Mouse (Mus musculus) lung, embryonic 14.5 days (tissue): ENCODE results near the gene Pbx2. TPM values are rescaled to one million over a fixed set of nuclear protein-coding genes. Genes with fewer than 3 reads are reported as not detected.
A peak's percentile ranks its signal among the peaks of the same experiment; 100 is the strongest.
"Not testable (repeated sequence)": the region's sequence is repeated elsewhere in the genome, so short reads cannot be mapped to it uniquely, and the experiment has no call there.

Experiments
- ATAC-seq: fragments of 200-750 bp; cut with Nextera tagmentation; 2 replicates; pipeline ENCODE4 v1.8.0; 2017; ENCODE audit warnings: mild to moderate bottlenecking, moderate TSS enrichment, moderate library complexity; ENCODE audit not compliant: insufficient read depth
- DNase-seq: peaks from one replicate; pipeline ENCODE4 v3.0.0-alpha.2; 2015
- H3K27ac ChIP-seq: fragments of 300-500 bp; sonication (generic); 2 replicates; pipeline ENCODE4 v1.5.1; 2014; ENCODE audit warnings: low read depth, mild to moderate bottlenecking, moderate library complexity
- H3K27me3 ChIP-seq: fragments of 300-500 bp; sonication (generic); 2 replicates; pipeline ENCODE4 v1.6.1; 2014; ENCODE audit warnings: low read length, control low read depth; ENCODE audit not compliant: insufficient read depth
- H3K36me3 ChIP-seq: fragments of 300-500 bp; sonication (generic); 2 replicates; pipeline ENCODE4 v1.6.1; 2014; ENCODE audit warnings: control low read depth; ENCODE audit not compliant: insufficient read depth
- H3K4me1 ChIP-seq: fragments of 300-500 bp; sonication (generic); 2 replicates; pipeline ENCODE4 v1.6.1; 2014; ENCODE audit warnings: antibody characterized with exemption, control low read depth; ENCODE audit not compliant: insufficient read depth
- H3K4me2 ChIP-seq: fragments of 300-500 bp; sonication (generic); 2 replicates; pipeline ENCODE4 v1.6.1; 2014; ENCODE audit warnings: mild to moderate bottlenecking
- H3K4me3 ChIP-seq: fragments of 300-500 bp; sonication (generic); 2 replicates; pipeline ENCODE4 v1.5.1; 2014; ENCODE audit warnings: low read depth, low read length
- H3K9ac ChIP-seq: fragments of 300-500 bp; sonication (generic); 2 replicates; pipeline ENCODE4 v1.6.1; 2014
- H3K9me3 ChIP-seq: fragments of 300-500 bp; sonication (generic); 2 replicates; pipeline ENCODE4 v1.6.1; 2016; ENCODE audit warnings: low read depth, low read length, control low read depth
- CTCF ChIP-seq: IDR thresholded peaks from 2 replicates; pipeline ENCODE4 v1.5.1; 2016; ENCODE audit warnings: antibody characterized with exemption, low read depth
- whole genome bisulfite sequencing: fragments of 180-500 bp; shearing (Covaris S2); extraction: QIAGEN DNeasy Blood & Tissue Kit; methylation state at CpG from one replicate; pipeline ENCODE4 v1.1.7; 2014; 5-methylcytosine and 5-hydroxymethylcytosine counted together
- polyA plus RNA-seq: library from polyadenylated mRNA; unstranded; fragments of >200 nt; fragmentation: Nextera tagmentation; extraction: Ambion mirVana; gene quantifications from 2 replicates; pipeline ENCODE4 v1.2.1, GENCODE M21; 2014

Pbx2 gene
- 10.1 and 10.4 TPM in 2 replicates for polyA plus RNA-seq

GRCm38 (mm10) chr17:34591029-34591993, at the start of gene Pbx2:
Pbx2 (plus strand) TSS chr17:34591266.
- ATAC-seq (peak; percentile 6; the same call in 1 of the 2 replicates), DNase-seq (peak; percentile 59)
- Histone ChIP-seq H3K4me3 (peak within 1 kb of the TSS; percentile 87), H3K4me2 (peak within 1 kb of the TSS; percentile 97), H3K9me3 (no peaks in the 10 kb centered on the region), H3K27me3 (no peaks in the 10 kb centered on the region), H3K9ac (peak within 1 kb of the TSS; percentile 95), H3K27ac (peak within 1 kb of the TSS; percentile 98), H3K36me3 (peaks cover 25% of the 10 kb centered on the region), H3K4me1 (peaks cover 43% of the 10 kb centered on the region)
- no peak for TF ChIP-seq CTCF
- WGBS: 3% methylated on average over 21 of the region's 21 CpGs

- not testable (repeated sequence) for H3K36me3 ChIP-seq, H3K27ac ChIP-seq, H3K4me1 ChIP-seq, H3K4me2 ChIP-seq, ATAC-seq, H3K9me3 ChIP-seq, H3K27me3 ChIP-seq, DNase-seq, H3K9ac ChIP-seq, H3K4me3 ChIP-seq
- 94% methylated on average over 12 of the region's 13 CpGs for WGBS
Observed at GRCm38 (mm10) chr17:34543567-34543966, 47.5 kb upstream of the Pbx2 start.

GRCm38 (mm10) chr17:34546797-34547196, 44.3 kb upstream of the Pbx2 start:
- Histone ChIP-seq H3K4me1 (no peaks in the 10 kb centered on the region), H3K9ac (no peak overlapping the region), H3K4me2 (no peak overlapping the region), H3K27ac (no peak overlapping the region), H3K36me3 (no peaks in the 10 kb centered on the region), H3K27me3 (no peaks in the 10 kb centered on the region), H3K9me3 (no peaks in the 10 kb centered on the region), H3K4me3 (no peak overlapping the region)
- WGBS: 74% methylated on average over 1 of the region's 1 CpGs
- no peak for TF ChIP-seq CTCF
- DNase-seq (no peak), ATAC-seq (no peak)

GRCm38 (mm10) chr17:34547601-34548000, 43.5 kb upstream of the Pbx2 start:
- WGBS: 84% methylated on average over 4 of the region's 4 CpGs
- H3K9ac ChIP-seq: no peak overlapping the region
- no peaks in the 10 kb centered on the region for H3K36me3 ChIP-seq
- no peak for TF ChIP-seq CTCF
- ATAC-seq (no peak), DNase-seq (no peak)
- no peak overlapping the region for H3K27ac ChIP-seq
- no peaks in the 10 kb centered on the region for H3K4me1 ChIP-seq
- H3K9me3 ChIP-seq: no peaks in the 10 kb centered on the region
- H3K4me3 ChIP-seq: no peak overlapping the region
- no peak overlapping the region for H3K4me2 ChIP-seq
- H3K27me3 ChIP-seq: no peaks in the 10 kb centered on the region

GRCm38 (mm10) chr17:34549156-34549555, 41.9 kb upstream of the Pbx2 start:
- H3K4me1 ChIP-seq: no peaks in the 10 kb centered on the region
- no peak for DNase-seq
- WGBS: 85% methylated on average over 3 of the region's 3 CpGs
- H3K4me3 ChIP-seq: no peak overlapping the region
- no peaks in the 10 kb centered on the region for H3K27me3 ChIP-seq
- H3K9ac ChIP-seq: no peak overlapping the region
- no peaks in the 10 kb centered on the region for H3K9me3 ChIP-seq
- no peak overlapping the region for H3K27ac ChIP-seq
- TF ChIP-seq CTCF: no peak
- no peak overlapping the region for H3K4me2 ChIP-seq
- no peak for ATAC-seq
- H3K36me3 ChIP-seq: no peaks in the 10 kb centered on the region

GRCm38 (mm10) chr17:34549843-34550242, 41.2 kb upstream of the Pbx2 start:
- ATAC-seq (no peak), DNase-seq (no peak)
- H3K4me3 ChIP-seq: no peak overlapping the region
- H3K9me3 ChIP-seq: no peaks in the 10 kb centered on the region
- H3K36me3 ChIP-seq: no peaks in the 10 kb centered on the region
- H3K9ac ChIP-seq: no peak overlapping the region
- H3K4me2 ChIP-seq: no peak overlapping the region
- H3K4me1 ChIP-seq: no peaks in the 10 kb centered on the region
- WGBS: 63% methylated on average over 2 of the region's 2 CpGs
- no peaks in the 10 kb centered on the region for H3K27me3 ChIP-seq
- no peak for TF ChIP-seq CTCF
- no peak overlapping the region for H3K27ac ChIP-seq

- no peak overlapping the region for H3K9ac ChIP-seq
- H3K36me3 ChIP-seq: no peaks in the 10 kb centered on the region
- ATAC-seq (peak; percentile 28; the same call in 1 of the 2 replicates), DNase-seq (peak; percentile 86)
- no peaks in the 10 kb centered on the region for H3K9me3 ChIP-seq
- no peaks in the 10 kb centered on the region for H3K4me1 ChIP-seq
- no peak overlapping the region for H3K4me2 ChIP-seq
- no peak overlapping the region for H3K27ac ChIP-seq
- no peaks in the 10 kb centered on the region for H3K27me3 ChIP-seq
- no peak overlapping the region for H3K4me3 ChIP-seq
- TF ChIP-seq CTCF: peak; percentile 95
- WGBS: 13% methylated on average over 5 of the region's 5 CpGs
Observed at GRCm38 (mm10) chr17:34555483-34555882, 35.6 kb upstream of the Pbx2 start.
